Mouse (Mus musculus) embryonic facial prominence, embryonic 12.5 days (tissue): ENCODE measurements around the gene Col9a1. TPM values are rescaled to one million over a fixed set of nuclear protein-coding genes. Genes with fewer than 3 reads are reported as not detected.

Experiments
- polyA plus RNA-seq: library from polyadenylated mRNA; unstranded; fragments of >200 nt; fragmentation: Nextera tagmentation; extraction: Ambion mirVana; gene quantifications from 2 replicates; pipeline ENCODE4 v1.2.1, GENCODE M21; 2016

Gene Col9a1
- polyA plus RNA-seq, 1 experiment from 2014 or later: 132 TPM

Other genes starting within 250 kb of the Col9a1 start
- gene Sdhaf4, start 172.0 kb upstream of the Col9a1 start, polyA plus RNA-seq: 105 TPM in 2 replicates
- 50.5 and 53.7 TPM in 2 replicates for gene Fam135a, start 77.3 kb upstream of the Col9a1 start, polyA plus RNA-seq